Mouse (Mus musculus): ENCODE data around the gene Sntn.

- no peak for TF ChIP-seq ZNF384 (IDR thresholded peaks at IDR 0.05; ENCODE audit: low read depth, low read length)
- TF ChIP-seq HCFC1 (IDR thresholded peaks at IDR 0.05; ENCODE audit: borderline replicate concordance, insufficient read depth, low read length): no peak
- TF ChIP-seq CHD2 (IDR thresholded peaks at IDR 0.05; ENCODE audit: low read depth, low read length): no peak
- no peak for TF ChIP-seq MAFK (IDR thresholded peaks at IDR 0.05; ENCODE audit: insufficient read depth, low read depth, low read length)
- TF ChIP-seq ZC3H11A (IDR thresholded peaks at IDR 0.05; ENCODE audit: borderline replicate concordance, low read depth, low read length): no peak
These were observed 19.6 kb upstream of the Sntn start for GRCm38 (mm10) chr14:13651039-13651438.
